Mouse (Mus musculus) cerebellum, postnatal 25 days (tissue): ENCODE results near the gene Ccdc175.

Source experiments
- DNase-seq, 2 experiments: peaks; one replicate each; pipeline ENCODE4 v3.0.0; 2021; ENCODE audit warnings: mixed read lengths in 2 of 2

The Ccdc175 gene

DNA sequence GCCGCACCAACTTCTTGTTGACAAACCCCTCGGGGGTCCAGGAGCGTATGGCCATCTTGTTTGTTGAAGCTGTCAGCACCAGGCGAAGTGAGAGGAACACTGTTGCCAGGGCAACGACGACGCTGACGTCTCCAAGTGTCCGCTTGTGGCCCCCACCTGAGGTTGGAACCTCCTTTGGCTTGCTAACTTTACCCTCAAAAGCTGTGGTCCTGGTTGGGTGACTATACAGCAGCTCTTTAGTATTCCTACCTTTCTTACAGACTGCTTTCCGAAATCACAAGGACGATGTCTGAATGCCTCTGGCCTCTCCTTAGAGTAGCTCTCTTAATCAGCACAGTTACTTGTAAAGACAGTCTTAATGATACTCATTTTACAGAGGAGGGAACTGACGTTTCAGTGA, at the start of gene Ccdc175:
Gene Ccdc175 (minus strand): TSS at position 101 of the 400 bp plus-strand sequence.
- DNase-seq = no peak

DNA sequence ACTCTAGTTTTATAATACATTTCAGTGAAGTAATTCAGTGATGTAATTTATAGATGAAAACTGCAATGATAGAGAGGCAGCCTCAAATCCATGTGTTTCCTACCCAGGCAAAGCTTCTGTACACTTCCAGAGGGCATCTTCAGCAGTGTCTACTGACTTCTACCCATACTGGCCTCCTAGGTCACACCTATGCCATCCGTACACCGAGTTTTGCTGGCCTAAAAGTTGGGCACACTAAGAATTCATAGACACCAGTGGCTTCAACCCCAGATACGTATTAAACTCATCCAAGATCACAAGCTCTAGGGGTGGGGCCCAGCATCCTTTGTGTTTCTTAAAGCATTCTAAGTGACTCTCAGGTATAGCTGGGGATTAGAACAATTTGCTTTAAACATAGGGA, 49.3 kb upstream of the Ccdc175 start:
- DNase-seq = peak; percentile 28 to 47

DNA sequence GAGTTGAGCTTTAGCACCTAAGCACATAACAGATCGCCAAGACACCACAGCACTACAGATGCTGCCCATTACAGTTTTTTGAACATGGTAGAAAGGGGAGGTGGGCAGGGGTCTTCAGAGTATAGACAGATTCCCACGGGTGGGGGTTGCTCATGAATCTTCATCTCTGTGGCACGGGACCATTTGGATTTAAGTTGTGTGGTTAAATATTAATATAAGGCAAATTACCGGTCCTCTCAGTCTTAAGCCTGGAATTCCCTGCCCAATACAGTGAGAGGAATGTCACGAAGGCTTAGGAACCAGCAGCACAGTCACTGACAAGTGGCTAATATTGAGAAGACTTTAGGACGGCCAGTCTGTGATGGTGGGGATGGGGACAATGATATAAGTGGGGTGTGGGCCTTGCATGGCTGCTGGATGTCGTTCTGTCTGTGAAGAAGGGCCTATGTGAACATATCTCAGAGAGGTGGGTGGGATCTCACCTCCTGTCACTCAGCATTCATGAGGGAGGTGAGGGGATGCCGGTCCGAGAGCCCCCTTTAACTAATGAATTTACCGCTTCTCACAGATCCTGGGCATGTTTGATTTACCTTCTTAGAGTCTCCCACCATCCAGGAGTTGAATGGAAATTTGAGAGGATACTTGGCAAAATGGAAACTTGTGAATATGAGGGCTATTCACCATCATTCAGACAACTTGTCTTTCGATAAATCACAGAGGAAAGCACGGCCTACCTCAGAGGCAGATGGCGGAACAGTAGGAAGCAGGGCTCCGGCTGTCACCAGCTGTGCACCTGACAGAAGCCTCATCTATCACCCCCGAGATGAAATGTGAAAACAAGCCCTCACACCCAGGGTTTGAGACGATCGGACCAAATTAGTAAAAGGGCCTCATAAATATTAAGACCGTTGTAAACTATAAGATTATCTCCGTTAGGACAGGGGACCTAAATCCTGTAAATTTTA, 48.3 kb upstream of the Ccdc175 start:
- DNase-seq = peak; percentile 90

DNA sequence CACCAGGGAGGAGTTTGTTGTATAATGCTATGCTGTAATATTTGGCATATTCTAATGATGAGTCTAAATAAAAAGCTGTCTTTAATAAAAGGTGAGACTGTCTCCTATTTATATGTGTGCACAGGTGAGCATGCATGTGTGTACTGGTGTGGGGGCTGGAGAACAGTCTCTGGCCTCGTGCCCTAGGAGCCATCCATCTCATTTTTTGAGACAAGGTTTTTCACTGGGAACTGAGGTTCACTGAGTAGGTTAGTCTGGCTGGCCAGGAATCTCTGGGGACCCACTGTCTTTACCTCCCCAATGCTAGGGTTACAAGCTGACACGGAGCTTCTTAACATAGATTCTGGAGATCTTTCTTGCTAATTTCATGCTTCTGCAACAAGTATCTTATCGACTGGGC, 47.3 kb upstream of the Ccdc175 start:
- DNase-seq = peak; percentile 51 to 59

DNA sequence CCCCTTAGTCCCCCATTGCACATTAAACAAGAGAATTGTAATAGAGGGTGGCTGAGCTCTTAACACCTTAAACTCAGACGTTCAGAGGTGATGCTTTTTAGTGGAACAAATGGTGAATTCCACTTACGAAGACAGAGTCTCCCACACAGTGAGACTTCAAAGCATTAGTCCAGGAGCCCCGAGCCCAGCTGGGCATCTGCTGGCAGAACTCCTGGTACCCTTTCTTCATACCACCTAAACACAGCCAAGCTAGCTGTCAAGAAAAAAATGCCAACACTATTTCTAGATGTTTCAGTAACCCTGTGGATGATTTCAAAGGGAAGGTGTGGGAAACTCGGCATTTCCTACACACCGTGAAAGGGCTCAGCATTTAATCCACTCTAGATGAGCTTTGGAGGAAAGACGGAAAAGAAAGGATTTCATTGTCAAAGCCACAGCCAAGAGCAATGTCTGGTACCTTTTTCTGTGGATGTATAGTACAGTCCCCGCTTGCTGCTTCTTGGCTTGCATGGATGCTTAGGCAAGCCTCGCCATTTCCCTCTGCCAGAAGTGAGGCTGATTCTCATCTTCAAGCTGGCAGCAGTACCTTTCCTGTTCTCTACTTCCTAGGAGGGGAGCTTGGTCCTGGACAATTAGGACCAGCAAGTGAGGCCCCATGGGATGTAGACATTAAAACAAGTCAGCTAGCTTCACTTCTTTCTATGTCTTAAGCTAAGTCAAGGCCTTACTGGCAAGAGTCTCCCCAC, 44.8 kb upstream of the Ccdc175 start:
- DNase-seq = peak; percentile 59

DNA sequence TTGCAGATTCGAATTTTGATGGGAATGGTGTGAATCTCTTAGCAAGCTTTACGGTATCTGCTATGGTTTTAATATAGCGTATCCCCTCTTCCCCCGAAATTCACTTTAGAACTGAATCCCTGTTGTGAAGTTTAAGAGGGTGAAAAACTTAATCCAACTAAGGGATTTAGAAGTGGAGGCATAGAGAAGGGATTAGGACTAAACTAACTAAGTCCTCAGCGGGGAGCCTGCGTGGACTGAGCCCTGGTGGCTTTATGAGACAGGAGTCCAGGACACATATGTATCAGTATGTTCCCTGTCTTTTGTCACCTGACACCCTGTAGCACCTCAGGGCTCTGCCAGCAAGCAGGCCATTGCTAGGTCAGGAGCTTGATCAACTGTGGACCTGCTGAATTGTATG, 42.9 kb upstream of the Ccdc175 start:
- no peak for DNase-seq

DNA sequence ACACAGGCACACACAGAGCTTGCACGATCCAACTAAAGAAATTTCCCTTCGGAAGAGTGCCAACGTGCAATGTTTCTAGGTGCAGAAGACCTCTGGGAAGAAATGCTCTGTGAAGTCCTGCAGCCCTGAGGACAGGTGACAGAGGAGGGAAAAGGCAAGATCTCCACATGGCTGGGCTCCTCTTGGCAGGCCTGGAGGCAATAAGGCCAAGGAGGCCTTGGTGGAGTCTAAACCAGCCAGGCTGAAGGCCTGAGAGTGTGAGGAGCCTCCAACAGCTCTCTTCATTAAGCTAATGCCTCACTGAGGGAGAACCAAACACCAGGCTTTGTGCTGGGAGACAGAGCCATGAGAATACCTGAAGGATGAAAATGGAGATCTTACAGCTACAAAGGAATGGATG, 40.5 kb upstream of the Ccdc175 start:
- peak in 1 of 2 experiments; percentile 40 for DNase-seq

DNA sequence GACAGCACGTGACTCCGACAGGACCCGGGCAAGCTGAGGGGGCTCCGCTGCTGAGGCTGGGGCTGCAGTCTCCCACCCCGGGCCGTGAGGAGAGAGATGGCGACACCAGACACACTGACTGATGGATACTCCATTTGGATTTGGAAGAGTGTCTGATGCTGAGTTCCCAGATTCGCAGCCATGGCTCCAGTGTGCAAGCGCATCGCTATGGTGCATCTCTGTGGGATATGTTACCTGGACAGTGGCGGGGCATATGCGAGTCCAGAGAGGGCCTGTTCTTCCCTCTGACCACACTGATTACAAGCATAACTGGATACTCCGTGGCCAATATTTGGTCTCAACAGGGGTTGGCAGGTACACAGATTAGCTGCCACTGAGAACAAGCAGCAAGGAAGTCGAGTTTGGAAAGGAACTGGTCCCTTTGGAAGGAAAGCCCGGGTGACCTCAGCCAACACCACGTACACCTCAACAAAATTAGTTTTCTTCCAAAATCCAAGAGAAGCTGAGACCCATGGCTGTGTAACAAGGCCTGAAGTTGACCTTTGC, 38.8 kb upstream of the Ccdc175 start:
- DNase-seq = peak; percentile 43 to 47

DNA sequence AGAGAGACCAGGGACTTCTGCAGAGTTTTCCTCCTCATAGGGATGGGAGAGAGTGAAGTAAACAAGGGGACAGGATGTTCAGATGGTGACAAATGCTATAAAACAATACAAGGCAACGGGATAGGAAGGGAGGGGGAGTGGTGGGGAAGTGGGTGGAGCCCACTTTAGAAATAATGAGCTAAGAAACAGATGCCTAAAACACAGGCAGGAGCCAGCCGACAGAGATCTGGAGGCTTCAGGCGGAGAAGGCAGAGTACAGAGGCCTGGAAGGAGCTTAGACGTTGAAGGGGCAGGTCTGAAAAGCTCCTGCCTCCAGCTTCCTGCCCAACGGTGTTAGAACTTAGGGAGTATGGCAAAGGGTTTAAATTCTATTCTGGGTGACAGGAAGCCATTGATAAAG, 28.7 kb upstream of the Ccdc175 start:
- DNase-seq = no peak

DNA sequence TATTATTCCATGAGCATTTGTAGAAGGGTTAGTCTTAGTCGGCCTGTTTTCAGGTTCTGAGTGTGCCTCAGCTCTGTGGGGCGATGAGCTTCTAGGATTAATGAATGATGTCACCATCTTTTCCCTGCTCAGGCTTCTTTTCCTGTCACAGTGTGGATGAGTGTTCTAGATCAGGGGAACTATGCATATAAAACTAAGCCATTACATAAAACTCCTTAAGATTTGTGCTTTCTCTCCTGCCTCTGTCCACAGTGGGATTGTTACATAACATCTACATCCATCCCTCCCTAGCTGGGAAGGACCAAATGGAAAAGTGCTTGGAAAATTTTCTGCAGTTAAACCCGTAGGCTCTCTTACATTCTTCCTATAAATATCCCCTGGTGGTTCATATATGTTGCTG, 16.0 kb upstream of the Ccdc175 start:
- no peak for DNase-seq

DNA sequence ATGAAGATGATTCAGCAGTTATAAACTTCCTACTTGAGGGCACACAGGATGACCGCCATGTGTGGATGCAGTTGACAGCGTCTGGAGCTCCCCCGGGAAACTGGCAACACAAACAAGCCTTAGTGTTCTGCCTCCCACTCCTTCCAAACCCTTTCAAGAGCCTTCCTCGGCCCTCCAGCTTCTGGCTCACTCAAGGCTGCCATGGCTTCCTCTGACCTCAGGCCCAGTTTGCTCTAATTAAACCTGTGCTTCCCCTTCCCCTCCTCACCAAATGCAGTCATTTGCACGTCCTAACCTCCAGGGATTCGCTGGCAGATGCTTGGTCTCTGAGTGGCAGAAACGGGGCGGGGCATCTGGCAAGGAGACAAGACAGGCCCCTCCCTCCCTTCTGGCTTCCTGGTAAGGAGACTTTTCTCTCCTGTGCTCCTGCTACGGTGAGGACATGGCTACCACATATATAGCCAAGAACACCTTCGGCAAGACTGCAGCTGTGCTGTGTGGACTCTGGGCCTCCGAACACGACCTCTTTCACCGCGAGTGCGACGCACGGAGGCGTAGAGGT, 13.2 kb upstream of the Ccdc175 start:
- peak; percentile 32 to 59 for DNase-seq

DNA sequence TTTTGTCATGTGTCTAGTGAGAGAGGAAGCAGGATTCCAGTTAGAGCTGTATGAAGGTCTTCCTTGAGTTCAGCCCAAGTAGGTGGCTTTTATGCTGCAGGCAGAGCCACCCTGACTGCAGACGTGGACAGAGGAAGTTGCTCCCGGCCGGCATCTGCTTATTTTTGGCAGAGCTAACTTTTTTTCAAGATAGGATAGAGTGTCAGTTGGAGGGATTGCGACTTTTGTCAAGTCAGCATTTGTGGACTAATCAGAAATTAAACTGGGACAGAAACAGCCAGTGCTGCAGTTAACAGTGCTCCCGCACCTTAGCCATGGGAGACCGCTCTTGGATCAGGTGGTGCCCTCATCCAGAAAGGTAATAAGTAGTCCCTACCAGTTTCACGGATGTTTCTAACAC, 12.6 kb upstream of the Ccdc175 start:
- DNase-seq = no peak

DNA sequence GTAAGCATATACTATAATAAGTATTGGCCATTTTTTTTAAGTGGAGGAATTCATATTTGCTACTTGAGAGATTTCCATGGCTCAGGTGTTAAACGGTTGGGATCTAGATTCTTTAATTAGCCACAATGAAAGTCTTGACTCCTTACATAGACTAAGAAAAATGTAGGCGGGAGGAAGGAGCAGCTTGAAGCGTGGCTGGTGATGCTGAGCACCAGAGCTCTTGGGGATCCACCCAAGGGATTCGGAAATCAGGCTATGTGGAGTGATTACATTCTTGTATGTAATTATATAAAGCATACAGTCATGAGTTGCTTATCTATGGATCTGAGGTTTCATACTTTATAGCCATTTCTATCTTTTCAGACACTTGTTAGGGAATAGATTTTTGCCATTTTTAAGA, 5.3 kb downstream of the Ccdc175 start:
- no peak for DNase-seq

DNA sequence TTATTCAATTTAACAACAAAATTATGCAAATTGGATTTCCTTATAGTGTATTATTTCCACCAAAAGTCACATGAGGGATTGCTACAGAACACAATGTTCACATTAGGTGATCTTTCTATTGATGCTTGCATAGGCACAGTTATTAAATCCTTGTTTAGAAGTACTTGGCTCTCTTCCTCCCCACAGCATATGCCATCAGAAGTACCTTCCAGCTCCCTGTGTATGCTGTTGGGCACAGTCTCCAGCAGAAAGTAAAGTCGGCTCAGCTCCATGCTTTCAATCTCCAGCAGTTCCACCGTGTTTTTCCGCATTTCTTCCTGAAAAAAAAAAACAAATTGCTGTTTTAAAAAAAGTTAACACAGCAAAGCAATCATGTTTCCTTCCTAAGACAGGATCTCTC, 6.5 kb downstream of the Ccdc175 start:
- peak in 1 of 2 experiments; percentile 43 for DNase-seq

DNA sequence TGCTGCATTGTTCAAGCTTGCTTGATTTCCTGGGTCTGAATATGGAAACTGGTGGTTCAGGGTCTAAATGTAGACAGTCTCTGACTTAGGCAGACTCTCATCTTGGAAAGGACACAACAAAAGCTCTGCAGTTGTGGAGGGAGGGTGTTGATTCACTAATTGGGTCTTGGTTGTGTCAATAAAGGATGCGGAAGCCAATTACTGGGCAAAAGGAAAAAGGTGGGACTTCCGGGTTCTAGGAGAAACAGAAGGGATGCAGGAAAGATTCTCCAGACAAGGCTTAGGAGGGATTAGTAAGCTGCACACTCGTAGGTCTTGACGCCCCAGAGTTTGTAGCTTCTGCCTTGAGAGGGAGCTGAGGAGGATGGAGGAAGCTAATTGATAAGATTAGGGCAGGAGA, 26.4 kb downstream of the Ccdc175 start:
- DNase-seq = peak in 1 of 2 experiments; percentile 8

DNA sequence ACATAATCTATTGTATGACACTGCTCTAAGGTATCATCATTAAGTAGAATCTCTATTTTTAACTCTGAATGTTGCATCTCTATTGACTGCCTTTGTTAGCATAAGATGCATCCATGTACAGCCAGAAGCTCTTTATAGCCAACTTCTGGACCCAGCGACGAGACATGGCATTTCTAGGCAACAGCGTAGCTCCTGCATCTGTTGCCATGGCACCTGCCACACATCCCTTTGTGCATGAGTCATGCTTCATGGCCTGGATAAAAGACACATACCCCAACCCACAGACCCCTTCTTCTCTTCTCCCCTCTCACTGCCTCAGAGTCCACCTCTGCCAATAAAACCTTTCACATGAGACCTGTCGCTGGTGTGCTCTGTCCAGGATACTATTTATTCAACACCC, 34.0 kb downstream of the Ccdc175 start:
- DNase-seq = no peak

DNA sequence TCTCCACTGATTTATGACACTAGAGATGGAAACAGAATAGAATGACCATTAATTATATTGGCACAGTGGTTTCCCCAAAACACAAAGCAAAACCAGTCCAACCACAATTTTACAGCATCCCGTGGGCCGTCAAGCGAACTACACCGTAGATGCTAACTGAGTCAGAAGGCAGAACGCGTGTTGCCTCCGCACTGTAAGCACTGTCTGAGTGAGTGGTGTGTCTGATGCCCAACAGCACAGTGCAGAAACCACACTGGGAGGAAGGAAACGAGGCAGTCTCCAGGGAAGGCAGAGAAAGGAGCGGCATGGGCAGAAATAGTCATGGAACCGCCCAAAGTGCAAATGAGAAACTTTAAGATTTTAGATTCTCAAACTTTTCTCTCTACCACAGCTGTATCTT, 55.6 kb downstream of the Ccdc175 start:
- DNase-seq = no peak

DNA sequence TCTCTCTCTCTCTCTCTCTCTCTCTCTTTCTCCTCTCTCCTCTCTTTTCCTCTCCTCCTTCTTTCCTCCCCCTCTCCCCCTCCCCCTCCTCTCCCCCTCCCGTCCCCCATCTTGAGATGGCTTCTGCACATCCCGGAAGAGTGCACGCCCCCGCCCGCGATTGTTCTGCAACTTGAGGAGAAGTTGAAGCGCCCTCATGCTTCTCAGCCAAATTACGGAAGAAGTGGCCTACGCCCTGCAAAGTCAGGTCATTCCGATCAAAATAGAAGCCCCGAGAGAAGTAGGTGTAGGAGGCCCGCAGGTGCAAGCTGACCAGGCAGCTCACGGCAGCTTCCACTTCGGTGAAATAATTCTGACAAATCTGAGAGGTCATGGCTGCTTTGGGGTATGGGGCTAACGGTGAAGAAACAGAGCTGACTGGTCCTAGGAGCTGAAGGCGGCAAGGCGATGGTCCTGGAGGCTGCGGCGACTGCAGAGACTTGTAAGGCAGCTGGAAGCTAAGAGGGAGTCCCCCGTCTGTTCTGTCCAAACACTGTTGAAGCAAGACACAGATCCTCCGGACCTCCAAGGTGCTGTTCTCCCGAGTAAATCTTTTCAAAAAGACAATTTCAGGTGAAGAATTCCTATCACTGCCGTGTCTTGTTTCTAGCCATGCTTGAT, 69.0 kb downstream of the Ccdc175 start:
- DNase-seq = no peak

DNA sequence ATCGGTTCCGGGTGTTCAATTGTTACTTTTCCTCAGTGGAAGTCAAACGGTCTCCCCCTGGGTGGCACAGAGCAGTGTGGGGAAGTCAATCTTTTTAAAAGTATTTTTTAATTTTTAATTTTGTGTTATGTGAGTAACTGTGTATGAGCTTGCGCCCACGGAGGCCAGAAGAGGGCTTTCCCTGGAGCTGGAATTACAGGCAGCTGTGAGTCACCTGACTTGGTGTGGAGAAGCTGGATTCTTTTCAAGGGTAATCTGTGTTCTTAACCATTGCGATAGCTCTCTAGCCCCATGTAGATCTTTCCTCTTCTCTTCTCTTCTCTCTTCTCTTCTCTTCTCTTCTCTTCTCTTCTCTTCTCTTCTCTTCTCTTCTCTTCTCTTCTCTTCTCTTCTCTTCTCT, 69.7 kb downstream of the Ccdc175 start:
- DNase-seq = no peak

DNA sequence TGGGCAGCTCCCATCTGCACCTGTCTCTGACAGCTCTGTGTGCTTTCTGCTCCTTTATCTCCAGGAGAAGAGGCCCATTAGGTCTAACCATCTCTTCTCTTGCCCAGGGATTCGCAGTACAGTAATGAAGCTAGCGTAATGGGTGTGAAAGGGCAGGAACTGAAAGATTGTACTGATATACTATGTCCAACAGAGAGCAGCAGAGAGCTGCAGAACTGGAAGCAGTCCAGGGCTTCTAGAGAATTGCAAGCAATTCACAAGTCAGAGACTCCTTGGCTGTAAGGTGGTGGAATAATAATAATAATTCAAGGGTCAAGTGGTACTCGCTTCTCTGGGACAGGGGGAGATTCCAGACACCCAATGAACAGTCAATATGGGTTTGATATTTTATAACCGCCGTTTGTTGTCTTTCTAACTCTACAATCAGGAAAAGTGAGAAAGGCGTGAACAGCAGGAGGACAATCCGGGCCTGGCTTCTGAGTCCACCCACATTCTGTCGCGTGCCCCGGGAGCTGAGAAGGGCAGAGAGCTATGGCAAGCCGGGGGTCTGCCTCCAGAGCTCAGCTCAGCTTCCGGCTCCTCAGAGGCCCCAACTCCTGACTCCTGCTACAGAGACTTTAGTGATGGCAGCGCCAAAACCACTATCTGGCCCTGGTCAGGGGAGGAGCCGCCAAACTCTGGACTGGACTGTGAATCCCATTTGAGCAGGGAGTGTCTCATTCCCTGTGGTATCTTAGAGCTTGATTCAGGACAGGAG, 80.1 kb downstream of the Ccdc175 start:
- peak; percentile 79 to 83 for DNase-seq

DNA sequence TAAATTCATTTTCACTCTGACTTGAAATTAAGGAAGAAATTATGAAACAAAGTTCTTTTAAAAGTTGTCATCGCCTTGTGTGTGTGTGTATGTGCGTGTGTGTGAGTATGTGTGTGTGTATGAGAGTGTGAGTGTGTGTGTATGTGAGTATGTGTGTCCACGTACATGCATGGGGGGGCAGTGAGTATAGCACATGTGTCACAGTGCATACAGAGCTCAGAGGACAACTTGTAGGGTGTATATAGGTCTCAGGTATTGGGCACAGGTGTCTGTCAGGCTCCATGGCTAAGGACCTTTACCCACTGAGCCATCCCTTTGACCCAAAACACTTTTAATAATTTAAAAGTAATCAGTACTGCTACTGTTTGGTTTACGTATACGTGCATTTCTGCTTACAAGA, 80.8 kb downstream of the Ccdc175 start:
- DNase-seq = no peak

DNA sequence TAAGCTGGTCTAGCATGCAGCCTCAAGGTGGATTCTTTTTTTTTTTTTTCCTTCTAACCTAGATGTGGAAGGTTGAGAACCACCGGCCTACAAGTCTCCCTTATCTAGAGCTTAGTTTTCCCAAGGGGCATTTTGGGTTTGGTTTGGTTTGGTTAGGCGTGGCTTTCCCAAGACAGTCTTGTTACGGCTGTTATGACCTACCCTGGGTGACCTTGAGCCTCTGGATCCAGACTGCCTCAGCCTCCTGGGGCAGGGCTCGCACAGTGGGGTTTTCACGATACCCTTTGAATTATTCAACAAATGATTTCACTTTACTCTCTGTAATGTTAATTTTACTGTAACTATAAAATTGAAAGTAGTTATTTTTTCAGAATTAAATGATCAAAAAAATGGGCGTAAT, 82.1 kb downstream of the Ccdc175 start:
- DNase-seq = no peak
